Mouse (Mus musculus) erythroblast, embryonic 14.5 days (primary cell): ENCODE measurements around the gene Ccdc39.

Experiments
- GATA1 ChIP-seq: IDR thresholded peaks from 2 replicates; pipeline ENCODE4 v1.6.1; 2012; ENCODE audit warnings: low read length, inconsistent platforms, mixed read lengths
- TAL1 ChIP-seq: IDR thresholded peaks from 3 replicates; pipeline ENCODE4 v1.6.1; 2012; ENCODE audit warnings: low read length, inconsistent platforms, mixed read lengths

DNA sequence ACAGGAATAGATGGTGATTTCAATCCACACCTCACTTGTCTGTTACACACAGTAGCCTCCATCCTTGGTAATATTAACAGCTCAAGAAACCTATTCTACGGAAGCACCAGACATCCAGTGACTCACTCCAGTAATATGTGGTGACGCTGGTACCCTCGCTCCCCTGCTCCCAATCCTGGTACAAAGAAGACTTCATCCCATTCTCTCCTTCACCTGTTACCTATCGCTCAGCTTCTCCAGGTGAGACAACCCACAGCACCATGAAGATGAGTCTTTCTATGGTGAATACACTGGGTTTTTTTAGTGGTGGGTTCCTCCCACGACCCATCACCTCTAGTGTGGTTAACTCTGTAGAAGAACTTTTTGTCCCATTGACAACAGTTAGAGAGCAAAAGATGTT is 49.3 kb upstream of the Ccdc39 start:
- TF ChIP-seq TAL1 (no peak), GATA1 (no peak)
